Mouse (Mus musculus): ENCODE results near the gene 4930470P17Rik. TPM values are rescaled to one million over a fixed set of nuclear protein-coding genes. Genes with fewer than 3 reads are reported as not detected.
"Not testable (repeated sequence)": the region's sequence is repeated elsewhere in the genome, so short reads cannot be mapped to it uniquely, and the experiment has no call there.

Gene 4930470P17Rik
- polyA plus RNA-seq, 1 experiment from 2014 or later: not detected

- H3K36me3 ChIP-seq (ENCODE audit: poor library complexity, severe bottlenecking); ATAC-seq; H3K27ac ChIP-seq; H3K4me3 ChIP-seq; H3K4me1 ChIP-seq; H3K9ac ChIP-seq; H3K27me3 ChIP-seq; H3K9me3 ChIP-seq (replicated peaks); H3K4me2 ChIP-seq: not testable (repeated sequence)
- WGBS: 89% methylated on average over 1 of the region's 1 CpGs
Measured at GRCm38 (mm10) chr2:170624201-170624880, 22.5 kb upstream of the 4930470P17Rik start.

DNA sequence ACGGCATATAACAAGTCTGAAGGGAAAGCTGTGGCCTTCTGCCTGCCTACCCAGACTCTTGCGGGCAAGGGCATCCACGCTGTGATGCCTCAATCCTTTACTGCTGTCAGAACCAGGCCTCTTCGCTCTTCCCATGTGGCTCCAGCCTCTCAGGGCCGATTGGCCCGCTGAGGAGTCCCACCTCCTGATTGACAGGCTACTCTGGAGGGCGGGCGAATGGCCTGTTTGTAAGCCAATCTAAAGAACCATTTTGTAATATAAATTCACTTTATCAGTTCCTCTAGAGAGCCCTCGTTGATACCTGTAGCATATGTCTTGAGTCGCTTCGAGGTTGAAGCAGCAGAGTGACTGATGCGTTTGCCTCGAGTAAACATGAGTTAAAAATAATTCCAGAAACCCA lies 21.2 kb upstream of the 4930470P17Rik start:
- Histone ChIP-seq H3K36me3 (ENCODE audit: poor library complexity, severe bottlenecking) (no peaks in the 10 kb centered on the region), H3K4me3 (no peak overlapping the region), H3K4me2 (no peak overlapping the region), H3K9ac (no peak overlapping the region), H3K27me3 (no peaks in the 10 kb centered on the region), H3K9me3 (replicated peaks) (peaks cover 3% of the 10 kb centered on the region; the same call in 1 of the 2 replicates), H3K27ac (no peak overlapping the region), H3K4me1 (peaks cover 7% of the 10 kb centered on the region)
- WGBS: 92% methylated on average over 13 of the region's 13 CpGs
- ATAC-seq: no peak

DNA sequence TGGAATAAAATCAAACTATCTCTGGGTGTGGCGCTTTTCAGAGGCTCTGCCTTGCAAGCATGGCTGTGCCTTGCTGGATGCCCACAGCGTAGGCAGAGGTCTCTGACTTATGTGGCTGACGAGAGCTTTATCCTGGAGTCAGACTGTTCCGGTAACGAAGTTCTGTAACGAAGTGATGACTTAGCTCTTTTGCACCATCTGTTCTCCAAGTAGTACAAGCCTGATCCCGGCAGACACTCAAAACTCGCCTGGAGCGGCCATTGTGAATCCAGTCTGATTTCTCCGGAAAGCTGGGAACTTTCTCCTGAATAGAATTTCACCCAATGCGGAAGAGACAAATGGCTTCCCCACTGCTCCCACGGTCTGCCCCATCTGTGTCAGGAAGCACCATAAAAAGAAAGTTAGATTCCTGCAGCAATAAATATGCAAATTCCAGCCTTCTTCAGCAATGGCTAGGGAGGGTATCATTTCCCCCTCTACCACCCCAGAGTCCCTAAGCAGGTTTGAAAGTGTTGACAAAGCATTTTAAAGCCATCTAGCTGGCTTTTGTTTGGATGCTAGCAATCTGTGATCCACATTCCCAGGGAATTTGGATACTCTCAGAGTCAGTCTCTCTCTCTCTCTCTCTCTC lies 17.2 kb upstream of the 4930470P17Rik start:
- ATAC-seq: no peak
- Histone ChIP-seq H3K4me2 (no peak overlapping the region), H3K27ac (no peak overlapping the region), H3K27me3 (no peaks in the 10 kb centered on the region), H3K9me3 (replicated peaks) (no peaks in the 10 kb centered on the region), H3K9ac (no peak overlapping the region), H3K4me1 (peaks cover 7% of the 10 kb centered on the region), H3K4me3 (no peak overlapping the region), H3K36me3 (ENCODE audit: poor library complexity, severe bottlenecking) (no peaks in the 10 kb centered on the region)
- 58% methylated on average over 12 of the region's 12 CpGs for WGBS

DNA sequence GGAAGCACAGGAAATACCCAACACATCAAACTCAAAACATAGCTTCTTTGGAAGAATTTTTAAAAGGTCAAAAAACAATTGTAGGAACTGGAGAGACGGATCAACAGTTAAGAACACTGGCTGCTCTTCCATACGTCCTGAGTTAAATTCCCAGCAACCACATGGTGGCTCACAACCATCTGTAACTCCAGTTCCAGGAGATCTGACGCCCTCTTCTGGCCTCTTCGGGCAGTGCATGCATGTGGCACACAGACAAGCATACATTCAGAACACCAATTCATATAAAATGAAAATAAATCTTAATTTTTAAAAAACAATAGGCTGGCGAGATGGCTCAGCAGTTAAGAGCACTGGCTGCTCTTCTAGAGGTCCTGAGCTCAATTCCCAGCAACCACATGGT lies 10.0 kb upstream of the 4930470P17Rik start:
- not testable (repeated sequence) for H3K36me3 ChIP-seq (ENCODE audit: poor library complexity, severe bottlenecking); H3K4me2 ChIP-seq; ATAC-seq; H3K9me3 ChIP-seq (replicated peaks); H3K27ac ChIP-seq; H3K4me3 ChIP-seq; H3K9ac ChIP-seq; H3K27me3 ChIP-seq; H3K4me1 ChIP-seq
- WGBS: 82% methylated on average over 5 of the region's 5 CpGs

DNA sequence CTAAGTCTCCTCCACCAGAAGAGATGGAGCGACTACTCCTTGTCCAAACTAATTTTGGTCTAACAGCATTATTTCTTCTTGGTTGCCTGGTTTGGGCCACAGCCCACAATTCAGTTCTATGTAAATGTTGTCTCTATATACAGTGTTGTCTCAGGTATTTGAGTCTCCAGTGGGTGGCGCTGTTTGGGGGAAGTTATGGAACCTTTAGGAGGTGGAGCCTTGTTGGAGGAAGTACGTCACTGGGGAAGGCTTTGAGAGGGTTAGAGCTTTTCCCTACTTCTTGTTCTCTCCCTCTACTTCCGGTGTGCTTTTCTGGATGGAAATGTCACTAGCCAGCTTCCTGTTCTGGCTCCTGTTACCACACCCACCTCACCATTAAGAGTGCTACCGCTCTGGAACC lies 646 bp downstream of the 4930470P17Rik start:
- H3K9me3 ChIP-seq (replicated peaks): no peaks in the 10 kb centered on the region
- no peak overlapping the region for H3K9ac ChIP-seq
- WGBS: 93% methylated on average over 5 of the region's 5 CpGs
- H3K27ac ChIP-seq: no peak overlapping the region
- H3K4me3 ChIP-seq: no peak overlapping the region
- no peaks in the 10 kb centered on the region for H3K27me3 ChIP-seq
- no peaks in the 10 kb centered on the region for H3K4me1 ChIP-seq
- H3K4me2 ChIP-seq: no peak overlapping the region
- ATAC-seq: no peak
- H3K36me3 ChIP-seq (ENCODE audit: poor library complexity, severe bottlenecking): no peaks in the 10 kb centered on the region

GRCm38 (mm10) chr2:170597586-170597985 lies 4.2 kb downstream of the 4930470P17Rik start:
- H3K9ac ChIP-seq: no peak overlapping the region
- H3K9me3 ChIP-seq (replicated peaks): no peaks in the 10 kb centered on the region; the same call in 1 of the 2 replicates
- H3K4me1 ChIP-seq: no peaks in the 10 kb centered on the region
- H3K36me3 ChIP-seq (ENCODE audit: poor library complexity, severe bottlenecking): no peaks in the 10 kb centered on the region
- no peak overlapping the region for H3K4me2 ChIP-seq
- no peak overlapping the region for H3K4me3 ChIP-seq
- ATAC-seq: no peak
- no peaks in the 10 kb centered on the region for H3K27me3 ChIP-seq
- no peak overlapping the region for H3K27ac ChIP-seq
- 13% methylated on average over 2 of the region's 2 CpGs for WGBS

DNA sequence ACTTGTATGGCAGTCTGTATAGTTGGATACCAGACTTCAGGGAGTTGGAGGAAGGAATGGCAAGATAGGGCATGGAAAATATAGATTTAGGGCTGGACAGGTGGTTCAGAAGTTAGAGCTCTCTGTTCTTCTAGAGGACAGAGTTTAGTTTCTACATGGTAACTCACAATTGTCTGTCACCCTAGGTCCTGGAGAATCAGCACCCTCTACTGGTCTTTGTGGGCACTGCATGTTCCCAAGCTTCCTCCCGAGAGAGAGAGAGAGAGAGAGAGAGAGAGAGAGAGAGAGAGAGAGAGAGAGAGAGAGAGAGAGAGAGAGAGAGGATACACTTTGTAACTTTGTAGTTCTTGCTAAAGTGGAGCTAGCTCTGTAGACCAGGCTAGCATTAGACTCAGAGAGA lies 5.1 kb downstream of the 4930470P17Rik start:
- Histone ChIP-seq H3K27me3 (no peaks in the 10 kb centered on the region), H3K9me3 (replicated peaks) (no peaks in the 10 kb centered on the region; the same call in 1 of the 2 replicates), H3K27ac (no peak overlapping the region), H3K4me3 (no peak overlapping the region), H3K9ac (no peak overlapping the region), H3K4me2 (no peak overlapping the region), H3K4me1 (no peaks in the 10 kb centered on the region), H3K36me3 (ENCODE audit: poor library complexity, severe bottlenecking) (no peaks in the 10 kb centered on the region)
- WGBS: no CpG with 5 or more reads among the region's 1 CpGs
- no peak for ATAC-seq

GRCm38 (mm10) chr2:170592161-170592560 lies 9.7 kb downstream of the 4930470P17Rik start:
- peaks cover 10% of the 10 kb centered on the region; the same call in 1 of the 2 replicates for H3K4me1 ChIP-seq
- WGBS: 85% methylated on average over 6 of the region's 6 CpGs

DNA sequence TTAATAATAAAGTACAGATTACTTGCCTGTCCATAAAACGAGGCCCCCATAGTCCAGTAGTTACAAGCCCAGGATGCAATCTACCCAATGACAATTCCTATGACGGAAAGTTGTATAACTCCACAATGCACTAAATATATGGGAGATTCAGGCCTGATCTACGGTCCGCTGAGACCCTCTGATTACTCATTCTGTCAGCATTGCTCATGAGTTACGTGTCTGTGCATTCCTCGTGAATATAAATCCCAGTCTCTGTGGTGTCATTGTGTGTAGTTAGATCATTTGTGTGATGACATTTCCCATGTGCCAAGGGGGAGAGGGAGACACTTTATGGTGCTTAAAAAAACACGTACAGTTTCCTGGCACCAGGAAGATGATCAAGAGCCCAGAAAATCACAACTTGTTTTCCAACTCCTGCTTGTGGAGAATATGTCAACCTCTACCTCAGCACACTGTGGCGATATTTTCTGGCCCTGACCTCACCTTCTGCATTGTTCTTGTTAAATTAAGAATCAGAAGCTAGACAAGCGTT lies 13.4 kb downstream of the 4930470P17Rik start:
- Histone ChIP-seq H3K4me1 (peaks cover 16% of the 10 kb centered on the region), H3K9ac (no peak overlapping the region), H3K9me3 (replicated peaks) (no peaks in the 10 kb centered on the region)

More at GRCm38 (mm10) chr2:170592161-170592560, 9.7 kb downstream of the 4930470P17Rik start:
- H3K4me2 ChIP-seq: no peak overlapping the region
- no peak for ATAC-seq
- no peak overlapping the region for H3K4me3 ChIP-seq
- H3K36me3 ChIP-seq (ENCODE audit: poor library complexity, severe bottlenecking): no peaks in the 10 kb centered on the region
- H3K27ac ChIP-seq: no peak overlapping the region
- H3K27me3 ChIP-seq: no peaks in the 10 kb centered on the region
- H3K9me3 ChIP-seq (replicated peaks): no peaks in the 10 kb centered on the region; the same call in 1 of the 2 replicates
- no peak overlapping the region for H3K9ac ChIP-seq

GRCm38 (mm10) chr2:170584678-170585077 lies 17.1 kb downstream of the 4930470P17Rik start:
- no peaks in the 10 kb centered on the region for H3K9me3 ChIP-seq (replicated peaks)
- no peaks in the 10 kb centered on the region for H3K27me3 ChIP-seq
- H3K4me1 ChIP-seq: peaks cover 16% of the 10 kb centered on the region
- no peak overlapping the region for H3K27ac ChIP-seq
- ATAC-seq: no peak
- 95% methylated on average over 13 of the region's 13 CpGs for WGBS
- no peak overlapping the region for H3K4me2 ChIP-seq
- H3K9ac ChIP-seq: no peak overlapping the region
- H3K4me3 ChIP-seq: no peak overlapping the region
- no peaks in the 10 kb centered on the region for H3K36me3 ChIP-seq (ENCODE audit: poor library complexity, severe bottlenecking)

More for the DNA sequence above, 13.4 kb downstream of the 4930470P17Rik start:
- no peak overlapping the region; the same call in 1 of the 2 replicates for H3K27ac ChIP-seq
- no peaks in the 10 kb centered on the region for H3K36me3 ChIP-seq (ENCODE audit: poor library complexity, severe bottlenecking)
- H3K4me3 ChIP-seq: no peak overlapping the region
- no peak for ATAC-seq
- H3K27me3 ChIP-seq: no peaks in the 10 kb centered on the region
- no peak overlapping the region for H3K4me2 ChIP-seq
- WGBS: 72% methylated on average over 9 of the region's 9 CpGs

DNA sequence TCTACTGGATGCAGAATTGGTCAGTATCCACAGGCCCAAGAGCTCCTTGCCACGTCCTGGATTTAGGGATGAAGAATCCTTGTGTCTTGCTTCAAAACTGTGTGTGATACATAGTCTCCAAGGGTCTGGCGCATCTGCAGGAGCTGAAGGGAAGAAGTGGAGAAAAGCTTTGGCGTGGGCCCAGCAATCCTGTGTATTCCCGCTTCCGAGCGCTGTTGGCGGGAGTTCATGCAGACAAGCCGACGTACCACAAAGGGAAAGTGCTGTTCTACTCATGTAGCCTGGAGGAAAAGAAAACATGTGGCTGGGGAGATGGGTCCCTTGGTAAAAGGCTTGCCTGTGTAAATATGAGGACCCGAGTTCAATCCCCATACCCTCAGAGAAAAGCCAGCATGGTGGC lies 22.3 kb downstream of the 4930470P17Rik start:
- Histone ChIP-seq H3K36me3 (ENCODE audit: poor library complexity, severe bottlenecking) (no peaks in the 10 kb centered on the region), H3K4me2 (no peak overlapping the region), H3K27ac (no peak overlapping the region), H3K9me3 (replicated peaks) (no peaks in the 10 kb centered on the region), H3K4me1 (0 out of 2 replicates have a peak, but pooled peaks cover 7% of the 10 kb centered on the region), H3K27me3 (no peaks in the 10 kb centered on the region), H3K9ac (no peak overlapping the region), H3K4me3 (no peak overlapping the region)
- ATAC-seq: no peak
- WGBS: 78% methylated on average over 10 of the region's 10 CpGs

DNA sequence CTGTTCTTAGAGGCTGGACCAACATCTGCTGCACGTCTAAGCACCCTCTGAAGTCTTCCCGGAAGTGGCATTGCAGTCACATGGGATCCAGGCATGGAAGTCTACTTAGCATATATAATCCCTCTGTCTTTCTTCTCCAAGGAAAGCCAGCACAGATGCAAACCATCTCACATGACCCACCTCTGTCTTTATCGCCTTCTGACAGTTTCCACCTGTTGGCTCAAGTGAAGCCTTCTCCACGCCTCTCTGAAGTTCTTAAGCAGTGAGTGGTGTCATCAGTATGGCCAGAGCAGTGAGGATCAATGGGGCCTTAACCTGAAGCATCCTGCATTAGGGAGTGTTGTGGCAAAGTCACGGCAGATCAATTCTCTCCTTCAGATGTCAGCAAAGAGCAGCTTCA lies 23.2 kb downstream of the 4930470P17Rik start:
- H3K36me3 ChIP-seq (ENCODE audit: poor library complexity, severe bottlenecking): no peaks in the 10 kb centered on the region
- no peaks in the 10 kb centered on the region for H3K9me3 ChIP-seq (replicated peaks)
- no peaks in the 10 kb centered on the region for H3K27me3 ChIP-seq
- no peak for ATAC-seq
- H3K4me3 ChIP-seq: no peak overlapping the region
- H3K27ac ChIP-seq: no peak overlapping the region
- 0 out of 2 replicates have a peak, but pooled peaks cover 7% of the 10 kb centered on the region for H3K4me1 ChIP-seq
- H3K4me2 ChIP-seq: no peak overlapping the region
- H3K9ac ChIP-seq: no peak overlapping the region
- WGBS: 84% methylated on average over 5 of the region's 5 CpGs

Measured in forebrain, embryonic 13.5 days (tissue).